Mouse (Mus musculus) brown adipose tissue, adult 24 weeks (tissue): Measurements from ENCODE around the gene Wdr77. TPM values are rescaled to one million over a fixed set of nuclear protein-coding genes. Genes with fewer than 3 reads are reported as not detected.
"Not testable (repeated sequence)": the region's sequence is repeated elsewhere in the genome, so short reads cannot be mapped to it uniquely, and the experiment has no call there.

ENCODE experiments used
- H3K27ac ChIP-seq: fragments of 200-500 bp; replicated peaks from 2 replicates; pipeline ENCODE4 v1.5.1; 2012; ENCODE audit warnings: low read depth, mild to moderate bottlenecking, low read length
- H3K4me1 ChIP-seq: fragments of 200-500 bp; 2 replicates; pipeline ENCODE4 v1.6.1; 2012; ENCODE audit warnings: low read length, mixed read lengths; ENCODE audit not compliant: control insufficient read depth, insufficient read depth, insufficient read length
- H3K4me3 ChIP-seq: fragments of 200-500 bp; 2 replicates; pipeline ENCODE4 v1.5.1; 2012; ENCODE audit warnings: low read depth, mild to moderate bottlenecking, low read length, moderate library complexity; ENCODE audit not compliant: insufficient read depth
- polyA plus RNA-seq: library from polyadenylated mRNA; stranded (reverse); fragments of >200 nt; gene quantifications from 2 replicates; pipeline ENCODE4 v1.2.4, GENCODE M21; 2012; ENCODE audit not compliant: missing spikeins, insufficient read depth, insufficient read length

Wdr77 gene
- polyA plus RNA-seq, 1 experiment = 22.0 TPM

GRCm38 (mm10) chr3:105991653-105992283 lies 32.6 kb downstream of the Wdr77 start:
- no peak overlapping the region for H3K4me3 ChIP-seq
- no peaks in the 10 kb centered on the region for H3K4me1 ChIP-seq
- no peak overlapping the region for H3K27ac ChIP-seq

- Histone ChIP-seq H3K27ac (no peak overlapping the region), H3K4me3 (no peak overlapping the region), H3K4me1 (no peaks in the 10 kb centered on the region)
Measured at GRCm38 (mm10) chr3:105994730-105995129, 35.6 kb downstream of the Wdr77 start.

GRCm38 (mm10) chr3:106000707-106001375 lies 41.7 kb downstream of the Wdr77 start:
- H3K4me1 ChIP-seq = no peaks in the 10 kb centered on the region
- H3K27ac ChIP-seq = no peak overlapping the region
- H3K4me3 ChIP-seq = no peak overlapping the region

GRCm38 (mm10) chr3:106001416-106002370 lies 42.5 kb downstream of the Wdr77 start:
- H3K4me3 ChIP-seq = no peak overlapping the region
- no peaks in the 10 kb centered on the region for H3K4me1 ChIP-seq
- H3K27ac ChIP-seq = no peak overlapping the region

- H3K27ac ChIP-seq, H3K4me1 ChIP-seq, H3K4me3 ChIP-seq: not testable (repeated sequence)
Measured at GRCm38 (mm10) chr3:106003360-106003759, 44.2 kb downstream of the Wdr77 start.

- Histone ChIP-seq H3K27ac (no peak within 1 kb of the TSS), H3K4me1 (no peaks in the 10 kb centered on the region), H3K4me3 (no peak within 1 kb of the TSS)
Measured at GRCm38 (mm10) chr3:106014546-106014945, 55.4 kb downstream of the Wdr77 start, which contains the start of gene Pifo. TSS of gene Pifo (minus strand) at chr3:106014646.

Other genes with a start within 250 kb of the Wdr77 start
- 103 and 111 TPM in 2 replicates for gene Rap1a, start 158.0 kb upstream of the Wdr77 start, polyA plus RNA-seq
- not detected in 2 replicates for gene Adora3, start 88.5 kb upstream of the Wdr77 start, polyA plus RNA-seq
- gene Tmigd3, start 88.5 kb upstream of the Wdr77 start, polyA plus RNA-seq = not detected in 2 replicates
- 2.4 and 4.1 TPM in 2 replicates for gene I830077J02Rik, start 26.7 kb upstream of the Wdr77 start, polyA plus RNA-seq
- gene Atp5f1, start 730 bp downstream of the Wdr77 start, polyA plus RNA-seq = 1,766 and 2,018 TPM in 2 replicates
- 0.67 TPM in 1 of 2 replicates, not detected in the other for gene Ovgp1, start 14.3 kb downstream of the Wdr77 start, polyA plus RNA-seq
- not detected in 2 replicates for gene Pifo, start 55.3 kb downstream of the Wdr77 start, polyA plus RNA-seq
- gene Chil5, start 73.4 kb downstream of the Wdr77 start, polyA plus RNA-seq = not detected in 2 replicates
- gene Chia1, start 153.9 kb downstream of the Wdr77 start, polyA plus RNA-seq = not detected in 2 replicates
- not detected in 2 replicates for gene Chil3, start 208.2 kb downstream of the Wdr77 start, polyA plus RNA-seq